Mouse (Mus musculus): ENCODE results near the gene Ssb. TPM values are rescaled to one million over a fixed set of nuclear protein-coding genes. Genes with fewer than 3 reads are reported as not detected.

Ssb gene
- polyA plus RNA-seq (2017; shearing (Covaris generic)), result 100 to 1,000 TPM; 232 to 274 TPM

DNA sequence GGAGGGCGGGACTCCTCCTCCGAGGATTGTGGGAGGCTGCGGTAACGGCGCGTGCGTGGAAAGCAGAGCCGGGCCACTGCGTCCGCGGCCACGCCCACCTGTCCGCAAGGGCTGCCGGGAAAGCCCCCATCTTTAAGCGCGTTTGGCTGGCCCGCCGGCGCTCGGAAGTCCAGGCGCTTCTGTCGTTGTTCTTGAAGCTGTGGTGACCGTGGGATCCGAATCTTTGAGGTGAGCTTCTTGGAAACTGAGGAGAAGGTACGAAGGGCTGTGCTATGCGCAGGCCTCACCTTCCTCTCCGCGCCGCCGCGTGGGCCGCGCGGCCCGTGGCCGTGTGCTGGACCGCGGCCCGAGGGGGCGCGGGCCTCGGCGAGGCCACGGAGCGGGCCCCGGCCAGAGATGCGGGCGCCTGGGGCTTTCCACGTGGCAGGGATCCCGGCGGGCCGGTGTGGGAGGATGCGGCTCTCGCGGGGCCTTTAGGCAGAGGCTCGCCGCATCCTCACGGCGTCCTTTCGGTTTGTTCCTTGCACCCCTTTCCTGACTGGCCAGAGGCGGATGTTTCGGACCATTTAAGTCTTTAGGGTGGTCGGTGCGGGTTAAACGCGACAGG is at the start of gene Ssb:
Gene Ssb, plus strand, starts transcription at position 78 of the 607 bp plus-strand sequence.
- peak; percentile 84 for ATAC-seq

DNA sequence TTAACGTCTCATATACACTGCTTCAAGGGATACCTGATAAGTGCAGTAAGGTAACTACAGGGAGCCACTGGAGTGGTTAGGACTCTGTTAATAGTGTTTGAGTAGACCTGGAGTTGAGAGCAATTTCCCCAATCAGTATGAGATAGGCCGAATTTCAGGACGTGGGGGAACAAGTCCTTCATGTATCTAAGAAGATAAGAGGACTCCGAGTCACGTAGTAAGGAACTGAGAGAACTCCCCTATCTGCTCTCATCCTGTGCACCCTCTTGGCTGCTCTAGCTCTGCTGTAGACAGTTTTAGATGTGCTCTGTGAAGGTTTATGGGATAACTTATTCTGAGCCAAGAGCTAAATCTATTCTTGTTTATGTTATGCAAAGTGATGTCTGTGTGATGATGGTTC is 44.8 kb upstream of the Ssb start:
- ATAC-seq, result no peak

DNA sequence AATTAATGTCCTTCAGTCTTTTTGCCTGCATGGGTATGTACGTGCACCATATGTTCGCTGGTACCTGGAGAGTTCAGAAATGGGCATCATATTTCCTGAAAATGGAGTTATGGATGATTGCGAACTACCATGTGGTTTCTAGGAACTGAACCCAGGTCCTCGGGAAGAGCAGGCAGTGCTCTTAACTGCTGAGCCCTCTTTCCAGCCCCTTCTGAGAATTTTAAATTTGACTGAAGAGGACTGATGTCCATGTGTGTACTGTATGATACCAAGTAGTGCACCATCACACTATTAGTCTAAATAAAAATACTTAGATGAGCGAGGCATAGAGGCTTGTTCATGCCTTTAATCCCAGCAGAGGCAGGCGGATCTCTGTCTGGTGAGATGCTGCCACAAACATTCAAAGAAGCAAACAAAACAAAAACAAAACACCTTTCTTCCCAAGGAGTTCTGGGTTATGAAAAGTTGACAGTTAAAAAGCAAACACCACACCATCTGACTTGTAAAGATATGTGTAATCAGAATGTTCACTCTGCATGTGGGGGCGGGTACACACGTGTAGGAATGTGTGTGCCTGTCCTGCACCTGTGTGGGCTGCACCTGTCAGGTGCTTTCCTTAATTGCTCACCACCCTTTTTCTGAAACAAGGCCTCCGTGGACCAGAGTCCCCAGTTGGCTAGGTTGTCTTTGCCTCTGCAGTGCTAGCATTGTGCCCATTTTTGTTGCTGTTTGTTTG is 42.8 kb upstream of the Ssb start:
- no peak for ATAC-seq

DNA sequence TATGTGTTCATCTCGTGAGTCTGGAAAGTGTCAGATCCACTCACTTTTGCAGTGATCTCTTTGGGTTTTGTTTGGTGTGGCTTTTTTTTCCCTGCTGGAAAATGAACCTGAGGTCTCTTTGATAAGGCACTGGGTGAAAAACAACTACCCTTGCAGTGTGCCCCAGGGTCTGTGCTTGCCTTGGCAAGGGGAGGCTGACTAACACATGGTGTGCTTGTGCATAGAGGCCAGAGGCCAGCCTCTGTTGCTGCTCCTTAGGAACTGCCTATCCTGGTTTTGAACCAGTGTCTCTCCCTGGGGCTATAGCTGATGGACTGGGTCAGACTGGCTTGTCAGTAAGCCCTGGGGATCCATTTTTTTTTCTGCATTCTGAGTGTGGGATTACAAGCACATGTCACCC is 41.2 kb upstream of the Ssb start:
- ATAC-seq, result no peak

DNA sequence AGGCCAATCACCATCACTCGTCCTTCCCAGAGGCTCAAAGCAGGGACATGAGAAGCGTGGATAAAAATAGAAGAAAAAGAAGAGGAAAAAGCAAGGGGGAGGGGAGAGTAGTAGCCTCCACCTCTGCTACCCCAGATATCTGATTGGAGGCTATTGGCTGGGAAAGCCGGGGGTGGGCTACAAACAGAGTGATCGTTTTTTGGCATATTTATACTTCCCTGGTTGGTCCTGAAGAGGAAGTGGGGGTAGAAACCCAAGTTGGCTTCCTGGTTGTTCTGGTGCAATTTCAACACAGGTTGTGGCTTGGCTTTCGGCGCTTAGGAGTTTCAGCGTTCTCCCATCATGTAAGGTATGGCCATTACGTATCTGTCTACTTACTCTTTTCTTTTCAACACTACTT is 39.7 kb upstream of the Ssb start, which contains the start of gene Klhl23:
Gene Klhl23, plus strand, starts transcription at position 234 of the 400 bp plus-strand sequence.
- no peak for ATAC-seq

DNA sequence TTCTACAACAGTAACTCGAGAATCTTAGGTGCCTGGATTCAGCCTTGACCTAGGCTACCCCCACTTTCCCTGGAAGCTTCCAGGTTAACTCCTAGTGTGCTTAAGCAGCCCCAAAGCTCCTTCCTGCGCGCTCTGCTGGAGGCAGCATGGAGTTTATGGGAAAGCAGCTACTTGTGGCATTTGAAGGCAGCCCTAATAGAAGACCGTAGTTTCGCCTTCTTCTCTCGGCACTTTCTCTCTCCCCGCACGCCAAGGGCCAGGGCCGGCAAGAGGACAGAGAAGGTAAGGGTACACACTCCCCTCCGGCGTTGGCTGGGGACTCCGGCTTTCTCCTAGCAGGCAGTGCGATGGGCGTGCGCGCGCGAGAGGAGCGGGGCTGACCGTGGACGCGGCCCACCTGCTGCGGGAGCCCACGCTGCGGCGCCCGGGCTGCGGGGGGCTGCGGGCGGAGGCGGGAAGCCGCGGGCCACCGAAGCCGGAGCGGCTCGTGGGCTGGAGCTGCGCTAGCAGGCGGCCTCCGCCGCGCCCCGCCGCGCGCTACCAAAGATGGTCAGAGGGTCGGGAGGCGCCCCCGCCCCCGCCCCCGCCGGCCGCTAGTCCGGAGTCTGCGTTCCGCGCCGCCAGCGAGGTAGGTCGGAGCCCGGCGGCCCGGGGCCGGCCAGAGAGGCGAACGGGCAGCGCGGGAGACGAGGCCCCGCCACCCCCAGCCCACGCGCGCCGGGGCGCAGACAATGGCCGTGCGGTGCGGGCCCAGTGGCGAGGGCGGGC is 38.8 kb upstream of the Ssb start:
- no peak for ATAC-seq

DNA sequence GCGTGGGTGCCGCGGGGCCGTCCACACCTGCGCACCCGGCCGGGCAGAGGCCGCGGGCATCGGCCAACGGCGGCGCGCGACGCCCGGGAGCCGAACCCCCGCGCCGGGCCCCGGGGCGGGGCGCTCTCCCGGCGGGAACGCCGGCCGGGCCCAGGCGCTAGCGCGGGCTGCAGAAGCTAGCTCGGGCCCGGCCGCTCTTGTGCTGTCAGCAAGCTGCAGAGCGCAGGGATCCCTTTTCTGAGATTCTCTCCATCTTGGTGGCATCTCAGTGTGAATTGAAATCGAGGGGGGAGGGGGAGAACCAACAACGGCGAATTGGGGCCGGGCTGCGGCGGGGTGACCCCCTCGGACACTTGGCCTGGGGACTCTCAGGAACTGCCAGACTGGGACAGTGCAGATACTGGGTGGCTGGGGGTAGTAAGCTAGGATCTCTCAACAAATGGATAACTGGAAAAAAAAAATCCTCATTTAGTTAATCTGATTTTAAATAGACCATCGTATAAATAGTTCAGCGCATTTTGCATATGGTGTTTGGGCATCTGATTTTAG is 38.2 kb upstream of the Ssb start:
- ATAC-seq, result no peak

DNA sequence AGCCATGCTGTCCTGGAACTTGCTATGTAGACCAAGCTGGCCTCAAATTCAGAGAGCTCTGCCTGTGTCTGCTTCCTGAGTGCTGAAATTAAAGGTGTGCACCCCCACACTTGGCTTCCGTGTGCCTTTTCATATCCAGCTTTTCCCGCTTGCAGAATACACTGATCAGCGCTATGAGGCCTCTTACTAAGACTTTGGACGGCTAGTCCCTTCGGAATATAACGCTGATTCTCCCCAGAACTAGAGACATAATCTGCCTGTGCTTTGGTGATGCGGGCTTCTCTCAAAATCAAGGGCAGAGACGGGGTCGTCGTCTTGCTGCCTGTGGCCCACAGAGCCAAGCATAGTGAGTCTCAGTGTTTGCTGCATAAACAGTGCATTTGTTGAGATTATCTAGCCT is 35.5 kb upstream of the Ssb start:
- no peak for ATAC-seq

DNA sequence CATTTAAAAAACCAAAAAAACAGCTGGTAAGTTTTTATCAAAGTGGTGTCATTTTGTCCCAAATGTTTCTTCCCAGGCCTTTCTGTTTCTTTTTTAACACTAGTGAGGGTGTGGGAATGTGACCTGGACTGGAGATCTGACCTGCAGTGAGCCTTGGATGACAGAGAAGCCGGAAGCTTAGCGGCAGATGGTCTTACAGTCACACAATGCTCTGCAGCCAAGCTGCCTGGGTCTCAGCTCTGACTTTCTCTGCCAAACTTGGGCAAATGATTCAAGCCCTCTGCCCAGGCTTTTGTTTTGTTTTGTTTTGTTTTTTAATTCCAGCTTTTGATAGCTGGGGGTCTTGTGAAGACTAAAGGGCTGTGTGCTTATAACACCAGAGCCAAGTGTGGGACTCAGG is 35.0 kb upstream of the Ssb start:
- ATAC-seq, result no peak

DNA sequence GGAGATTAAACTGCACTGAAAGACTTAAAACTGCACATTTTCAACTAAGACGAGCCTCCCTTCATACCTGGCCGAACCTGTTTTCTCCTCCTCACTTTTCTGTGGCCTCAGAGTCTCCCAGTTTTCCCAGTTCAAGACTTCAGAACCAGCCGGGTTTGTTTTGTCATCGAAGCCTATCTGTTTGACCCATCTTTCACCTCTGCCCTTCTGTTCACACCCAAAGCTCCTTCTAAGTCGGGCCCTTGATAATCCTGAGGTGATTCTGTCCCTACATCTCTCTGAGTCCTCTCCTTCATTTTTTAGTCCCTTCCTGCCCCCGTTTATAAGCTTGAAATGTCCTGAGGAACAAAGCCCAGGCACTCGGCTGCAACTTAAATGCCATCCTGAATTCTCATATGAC is 33.3 kb upstream of the Ssb start:
- no peak for ATAC-seq

DNA sequence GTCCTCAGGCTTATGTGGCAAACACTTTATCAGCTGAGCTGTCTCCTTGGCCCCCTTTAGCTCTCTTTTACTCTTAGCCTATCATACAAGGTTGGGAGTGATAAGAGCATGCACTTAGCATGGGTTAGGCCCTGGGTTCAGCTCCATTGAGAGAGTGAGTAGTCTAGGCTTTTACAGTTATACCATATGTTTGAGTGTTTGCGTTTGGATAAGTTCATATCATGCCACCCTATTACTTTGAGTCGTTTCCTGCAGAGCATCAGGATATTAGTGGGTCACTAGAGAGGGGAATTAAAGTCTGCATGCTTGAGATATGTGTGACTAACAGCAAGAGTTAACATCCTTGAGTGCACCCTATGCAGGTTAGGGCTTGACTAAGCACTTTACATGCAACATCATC is 31.7 kb upstream of the Ssb start:
- no peak for ATAC-seq

DNA sequence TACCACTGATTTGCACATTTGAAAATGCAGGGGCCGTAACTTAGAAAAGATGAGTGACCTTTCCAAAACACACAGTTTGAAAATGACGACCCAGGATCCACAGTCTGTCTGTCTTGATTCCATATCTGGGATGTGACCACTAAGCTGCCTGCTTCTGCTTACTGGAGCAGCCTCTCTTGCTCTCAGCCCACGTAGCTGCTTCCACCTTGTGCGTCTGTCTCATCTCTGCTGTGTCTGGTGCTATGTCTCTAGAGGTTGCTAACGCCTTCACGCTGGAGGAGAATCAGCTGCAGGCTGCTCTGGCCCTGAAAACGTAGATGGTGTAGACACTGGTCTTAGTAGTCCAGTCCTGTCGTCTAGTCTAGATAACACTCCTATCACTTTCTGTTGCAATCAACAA is 31.2 kb upstream of the Ssb start:
- no peak for ATAC-seq

DNA sequence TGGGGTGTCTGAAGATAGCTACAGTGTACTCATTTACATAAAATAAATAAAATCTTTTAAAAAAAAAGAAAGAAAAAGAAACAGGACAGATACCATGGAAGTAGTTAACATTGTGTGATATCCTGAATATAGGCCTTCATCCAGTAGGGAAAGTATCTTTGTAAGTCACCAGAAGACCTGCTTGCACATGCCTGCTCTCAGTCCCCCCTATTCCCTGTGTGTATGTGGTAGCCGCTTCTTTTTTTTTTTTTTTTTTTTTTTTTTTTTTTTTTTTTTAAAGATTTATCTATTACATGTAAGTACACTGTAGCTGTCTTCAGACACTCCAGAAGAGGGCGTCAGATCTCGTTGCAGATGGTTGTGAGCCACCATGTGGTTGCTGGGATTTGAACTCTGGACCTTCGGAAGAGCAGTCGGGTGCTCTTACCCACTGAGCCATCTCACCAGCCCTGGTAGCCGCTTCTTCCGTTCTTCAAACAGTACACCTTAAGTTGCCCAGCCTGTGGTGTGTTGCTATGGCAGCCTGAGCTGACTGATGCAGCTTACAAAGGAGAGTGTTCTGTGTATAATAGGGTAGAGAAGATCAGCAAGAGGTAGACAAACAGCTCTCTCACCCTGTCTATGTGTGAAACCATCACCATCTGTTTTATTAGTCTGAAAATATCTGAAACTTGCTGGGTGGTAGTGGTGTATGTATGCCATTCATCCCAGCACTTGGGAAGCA is 24.0 kb upstream of the Ssb start:
- no peak for ATAC-seq

DNA sequence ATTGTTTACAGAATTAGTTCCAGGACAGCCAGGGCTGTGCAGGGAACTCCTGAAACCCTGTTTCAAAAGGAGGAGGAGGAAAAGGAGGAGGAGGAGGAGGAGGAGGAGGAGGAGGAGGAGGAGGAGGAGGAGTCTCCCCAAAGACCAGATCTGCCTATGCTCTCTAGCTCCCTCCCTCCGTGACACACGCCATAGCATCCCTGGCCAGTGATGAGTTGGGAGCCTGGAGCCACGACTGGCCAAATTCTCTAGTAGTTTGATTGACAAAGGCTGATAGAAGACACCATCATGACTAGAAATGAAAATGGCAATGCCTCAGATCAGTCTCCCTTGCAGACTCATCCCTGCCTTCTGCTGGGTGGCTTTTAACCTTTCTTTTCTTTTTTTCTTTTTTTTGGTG is 23.4 kb upstream of the Ssb start:
- no peak for ATAC-seq

DNA sequence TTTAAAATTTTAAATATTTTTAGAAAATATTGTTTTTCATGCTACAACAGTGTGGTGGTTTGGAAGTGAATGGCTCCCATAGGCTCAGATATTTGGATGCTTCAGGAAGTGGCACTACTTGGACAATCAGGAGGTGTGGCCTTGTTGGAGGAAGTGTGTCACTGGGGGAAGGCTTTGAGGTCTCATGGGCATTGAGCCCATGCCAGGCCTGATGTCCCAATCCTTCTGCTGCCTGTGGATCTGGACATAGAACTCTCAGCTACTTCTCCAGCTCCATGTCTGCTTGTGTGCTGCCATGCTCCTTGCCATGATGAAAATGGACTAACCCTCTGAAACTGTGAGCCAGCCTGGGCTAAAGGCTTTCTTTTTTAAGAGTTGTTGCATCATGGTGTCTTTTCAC is 22.7 kb upstream of the Ssb start:
- ATAC-seq, result no peak

DNA sequence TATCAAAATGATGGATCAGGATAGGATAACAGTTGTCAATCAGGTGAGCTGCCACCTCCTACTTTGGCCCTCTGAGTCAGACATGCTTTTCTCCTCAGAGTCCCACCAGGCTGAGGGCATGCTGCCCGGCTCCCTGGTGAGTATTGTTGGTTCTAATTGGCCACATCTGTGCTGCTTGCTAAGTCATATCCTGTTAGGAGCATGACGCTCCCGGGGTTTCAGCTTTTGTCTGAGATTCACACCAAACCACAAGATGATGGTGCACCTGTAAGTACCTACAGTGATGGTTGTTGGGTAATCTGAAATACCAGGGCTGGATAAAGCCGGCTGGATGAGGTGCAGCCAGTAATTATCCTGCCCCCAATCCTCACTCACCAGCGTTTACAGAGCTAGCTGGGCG is 21.1 kb upstream of the Ssb start:
- no peak for ATAC-seq

DNA sequence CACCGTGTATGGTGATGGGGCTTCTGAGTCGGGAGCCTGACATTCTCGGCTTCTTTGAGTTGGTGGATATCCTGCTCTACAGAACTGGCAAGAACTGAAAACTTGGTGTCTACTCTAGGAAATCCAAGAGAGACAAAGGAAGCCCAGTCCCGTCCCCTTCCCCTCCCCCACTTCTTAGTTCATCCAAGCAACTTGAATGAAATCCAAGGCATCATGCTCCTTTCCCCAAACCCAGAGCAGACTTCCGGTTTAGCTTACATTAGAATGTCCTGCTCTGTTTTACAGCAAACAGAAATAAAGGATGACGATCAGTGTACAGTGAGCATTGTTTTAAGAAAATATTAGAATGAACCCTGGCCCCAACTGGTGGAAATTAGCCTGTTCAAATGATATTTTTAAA is 12.1 kb upstream of the Ssb start:
- ATAC-seq, result no peak

DNA sequence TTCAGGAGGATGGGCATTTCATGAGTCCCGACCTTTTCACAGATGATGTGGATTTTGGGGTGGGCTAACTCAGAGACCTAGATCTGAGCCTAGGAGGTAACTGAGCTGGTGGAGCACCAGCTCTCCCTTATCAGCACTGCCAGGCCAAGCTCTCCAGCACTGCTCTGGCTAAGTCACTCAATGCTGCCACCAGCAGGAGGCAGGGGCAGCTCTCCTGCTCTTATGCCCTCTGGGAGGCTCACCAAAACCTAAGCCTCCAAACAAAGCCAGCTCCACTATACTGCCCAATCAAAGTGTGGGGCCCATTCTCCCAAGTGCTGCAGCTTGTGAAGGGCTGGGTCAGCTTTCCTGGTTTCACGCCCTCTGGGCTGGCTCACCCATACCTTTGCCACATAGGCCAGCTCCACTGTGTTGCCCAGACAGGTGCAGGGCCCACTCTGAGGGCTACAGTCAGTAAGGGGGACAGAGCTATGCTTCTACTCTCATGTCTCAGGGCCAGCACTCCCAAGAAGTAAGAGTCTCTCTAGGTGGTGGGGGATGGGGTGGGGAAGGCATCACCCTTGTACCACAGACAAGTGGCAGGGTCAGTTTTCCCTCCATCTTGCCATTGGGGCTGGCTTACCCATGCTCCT is 9.8 kb upstream of the Ssb start:
- ATAC-seq, result no peak

DNA sequence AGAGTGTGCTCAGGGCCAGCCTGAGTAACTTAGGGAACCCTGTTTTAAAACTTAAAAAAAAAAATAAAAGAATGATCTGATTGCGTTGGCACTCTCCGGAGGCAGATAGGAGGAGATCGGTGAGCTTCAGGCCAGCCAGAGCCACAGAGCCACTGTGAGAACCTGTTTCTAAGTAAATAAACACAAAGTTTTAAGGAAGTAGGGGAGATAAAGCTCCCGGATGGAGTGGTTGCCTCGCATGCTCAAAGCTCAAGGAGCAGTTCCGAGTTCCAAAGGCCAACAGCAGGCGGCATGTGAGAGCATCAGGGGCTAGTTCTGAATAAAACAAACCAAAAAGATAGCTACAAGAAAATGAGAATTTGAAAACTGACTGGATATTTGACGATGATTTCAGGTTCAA is 5.0 kb upstream of the Ssb start:
- ATAC-seq, result no peak

DNA sequence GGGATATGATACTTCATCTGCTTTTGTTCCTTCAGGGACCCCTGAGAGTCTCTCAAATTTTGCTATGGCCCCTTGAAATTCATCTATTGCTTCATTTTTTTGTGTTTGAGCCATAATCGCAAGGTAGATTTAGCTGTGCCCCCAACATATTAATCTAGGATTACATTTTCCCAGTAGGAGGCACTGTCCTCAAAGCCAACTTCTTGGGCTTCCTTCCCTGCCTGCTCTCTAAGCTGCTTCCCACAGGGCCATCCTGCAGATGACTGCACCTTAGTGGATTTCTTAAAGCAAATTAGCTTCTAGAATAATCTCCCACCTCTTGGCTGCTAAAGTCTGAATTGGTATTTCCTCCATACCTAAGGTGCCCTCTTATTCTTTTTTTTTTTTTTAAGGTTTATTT is 3.5 kb upstream of the Ssb start:
- ATAC-seq, result no peak

DNA sequence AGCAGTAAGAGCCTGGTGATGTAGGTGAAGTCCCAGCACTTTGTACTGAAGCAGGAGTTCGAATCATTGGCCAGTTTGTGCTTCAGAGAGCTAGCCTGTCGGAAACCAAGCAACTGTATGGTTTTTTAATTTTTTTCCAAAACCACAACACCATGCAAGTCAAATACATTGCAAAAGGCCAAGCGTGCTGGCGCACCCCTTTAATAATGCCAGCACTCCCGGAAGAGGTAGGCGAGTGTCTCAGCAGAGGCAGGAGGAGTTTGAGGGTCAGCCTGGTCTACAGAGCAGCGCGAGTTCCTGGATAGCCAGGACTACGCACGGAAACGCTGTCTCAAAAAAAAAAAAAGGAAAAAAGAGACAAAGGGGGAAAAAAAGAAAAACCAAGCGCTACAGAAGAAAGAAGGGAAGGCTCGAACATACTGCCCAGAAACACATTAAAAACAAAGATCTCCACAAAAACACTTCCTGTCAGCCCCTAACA is 350 bp upstream of the Ssb start:
- ATAC-seq, result peak; percentile 49

DNA sequence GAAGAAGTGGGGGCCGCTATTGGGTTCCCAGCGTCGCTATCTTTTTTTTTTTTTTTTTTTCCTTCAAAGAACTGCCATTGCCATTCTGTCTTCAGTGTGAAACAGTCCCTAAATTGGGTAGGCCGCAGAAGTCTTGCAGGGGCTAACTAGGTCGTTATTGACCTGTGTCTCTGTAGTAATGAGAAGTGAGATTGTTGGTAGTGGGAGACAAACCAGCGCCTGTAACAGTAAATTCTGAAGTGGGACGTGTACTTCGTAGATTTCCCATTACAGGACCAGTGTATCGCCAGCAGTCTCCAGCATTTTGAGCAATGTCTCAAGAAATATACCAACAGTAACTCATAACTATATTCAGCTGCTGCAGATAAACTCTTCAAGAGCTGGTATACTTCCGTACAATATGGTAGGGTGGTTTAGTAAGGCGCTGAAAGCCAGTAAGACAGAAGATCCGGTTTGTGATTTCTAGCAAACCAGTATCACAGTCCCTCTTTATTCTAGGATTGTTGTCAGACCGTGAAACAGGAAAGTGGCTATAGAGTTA is 825 bp downstream of the Ssb start:
- peak; percentile 28 for ATAC-seq

Data from CD4-positive, CD25-positive, alpha-beta regulatory T cell, adult 4 months (primary cell).